Comparison of ENCODE assay signal across 26 mouse cellular contexts in genomic region chr3:55066666-55067023, GRCm38 (mm10). TPM values are rescaled to one million over a fixed set of nuclear protein-coding genes. Genes with fewer than 3 reads are reported as not detected.
DNase-seq lines count a peak whose midpoint lies in the region; ATAC-seq and TF ChIP-seq lines count a peak whose summit lies in the region.
"Had no signal": no experiment of that assay in that cellular context is flagged by ENCODE, and none has a peak within 500 bp of the region (broad histone marks: within the 10 kb centered on the region; RNA-seq: fewer than 3 reads in every experiment).

No protein-coding gene starts in this region.

- intact Hi-C loops in left cerebral cortex, postnatal 10 days (cut with DNase I): no loop called here

- no peak overlapping the region for H3K4me3 ChIP-seq in heart, embryonic 11.5 days (ENCODE audit: low read depth, low read length)
- H3K4me3 ChIP-seq in midbrain, embryonic 14.5 days (replicated peaks; ENCODE audit: low read depth, low read length): no peak overlapping the region
- H3K4me3 ChIP-seq in neural tube, embryonic 15.5 days (replicated peaks): no peak overlapping the region
- no peak overlapping the region for H3K4me3 ChIP-seq in liver, postnatal 0 days (ENCODE audit: low read depth, low read length)
- H3K4me3 ChIP-seq: intestine, embryonic 15.5 days had no signal

- H3K27me3 ChIP-seq in heart, embryonic 11.5 days (ENCODE audit: control insufficient read depth, insufficient read depth, low read length): peaks cover 3% of the 10 kb centered on the region; the same call in 1 of the 2 replicates
- no peaks in the 10 kb centered on the region for H3K27me3 ChIP-seq in midbrain, embryonic 14.5 days (ENCODE audit: control insufficient read depth, insufficient read depth, low read length)
- H3K27me3 ChIP-seq in neural tube, embryonic 15.5 days (replicated peaks): no peaks in the 10 kb centered on the region
- H3K27me3 ChIP-seq in liver, postnatal 0 days (ENCODE audit: insufficient read depth, low read length): no peaks in the 10 kb centered on the region
- H3K27me3 ChIP-seq: CH12.LX; intestine, embryonic 15.5 days had no signal

- WGBS in heart, embryonic 11.5 days (ENCODE audit: insufficient replicate concordance): 67% methylated on average over 12 of the region's 12 CpGs
- 37% methylated on average over 12 of the region's 12 CpGs for WGBS in midbrain, embryonic 14.5 days
- WGBS in neural tube, embryonic 15.5 days: 33% methylated on average over 12 of the region's 12 CpGs
- 66% methylated on average over 12 of the region's 12 CpGs for WGBS in liver, postnatal 0 days (ENCODE audit: insufficient replicate concordance)

- H3K9me3 ChIP-seq in heart, embryonic 11.5 days (replicated peaks; ENCODE audit: control insufficient read depth, low read length): no peaks in the 10 kb centered on the region
- H3K9me3 ChIP-seq in midbrain, embryonic 14.5 days (ENCODE audit: control insufficient read depth, low read length): no peaks in the 10 kb centered on the region
- no peaks in the 10 kb centered on the region for H3K9me3 ChIP-seq in neural tube, embryonic 15.5 days (replicated peaks)
- no peaks in the 10 kb centered on the region for H3K9me3 ChIP-seq in liver, postnatal 0 days (ENCODE audit: low read length)
- H3K9me3 ChIP-seq: G1E; intestine, embryonic 15.5 days had no signal

- H3K4me1 ChIP-seq in heart, embryonic 11.5 days (ENCODE audit: control insufficient read depth, insufficient read depth, low read length): no peaks in the 10 kb centered on the region
- H3K4me1 ChIP-seq in midbrain, embryonic 14.5 days (ENCODE audit: control insufficient read depth, insufficient read depth, low read length): 0 out of 2 replicates have a peak, but pooled peaks cover 2% of the 10 kb centered on the region
- peaks cover 9% of the 10 kb centered on the region; the same call in 1 of the 2 replicates for H3K4me1 ChIP-seq in neural tube, embryonic 15.5 days
- H3K4me1 ChIP-seq in liver, postnatal 0 days (ENCODE audit: insufficient read depth): no peaks in the 10 kb centered on the region
- H3K4me1 ChIP-seq: intestine, embryonic 15.5 days had no signal

- no peak overlapping the region for H3K4me2 ChIP-seq in heart, embryonic 11.5 days
- H3K4me2 ChIP-seq in midbrain, embryonic 14.5 days (ENCODE audit: low read length): 0 out of 2 replicates have a peak overlapping the region, but pooled peaks have one; percentile 17
- peak overlapping the region; percentile 9; the same call in 1 of the 2 replicates for H3K4me2 ChIP-seq in neural tube, embryonic 15.5 days
- no peak overlapping the region for H3K4me2 ChIP-seq in liver, postnatal 0 days (ENCODE audit: low read depth, low read length)
- H3K4me2 ChIP-seq: intestine, embryonic 15.5 days; liver, embryonic 11.5 days had no signal

- no peak overlapping the region for H3K27ac ChIP-seq in heart, embryonic 11.5 days (ENCODE audit: low read depth, low read length)
- H3K27ac ChIP-seq in midbrain, embryonic 14.5 days (replicated peaks; ENCODE audit: low read depth, low read length): peak overlapping the region; percentile 46
- H3K27ac ChIP-seq in neural tube, embryonic 15.5 days (replicated peaks): no peak overlapping the region
- no peak overlapping the region for H3K27ac ChIP-seq in liver, postnatal 0 days (ENCODE audit: low read depth)
- H3K27ac ChIP-seq: intestine, embryonic 15.5 days had no signal

- no peak overlapping the region for H3K9ac ChIP-seq in heart, embryonic 11.5 days (ENCODE audit: low read depth, low read length)
- H3K9ac ChIP-seq in midbrain, embryonic 14.5 days (replicated peaks; ENCODE audit: low read length): no peak overlapping the region
- no peak overlapping the region for H3K9ac ChIP-seq in neural tube, embryonic 15.5 days (replicated peaks)
- H3K9ac ChIP-seq in liver, postnatal 0 days (replicated peaks): no peak overlapping the region
- H3K9ac ChIP-seq: intestine, embryonic 15.5 days had no signal

- no peak for TF ChIP-seq CTCF in liver, postnatal 0 days (IDR thresholded peaks at IDR 0.05; ENCODE audit: low read depth)

- TF ChIP-seq EP300 in liver, postnatal 0 days (IDR thresholded peaks at IDR 0.05; ENCODE audit: low read depth): no peak

- no peaks in the 10 kb centered on the region for H3K36me3 ChIP-seq in heart, embryonic 11.5 days (ENCODE audit: control insufficient read depth, insufficient read depth, low read length)
- no peaks in the 10 kb centered on the region for H3K36me3 ChIP-seq in midbrain, embryonic 14.5 days (ENCODE audit: control insufficient read depth, insufficient read depth, low read length)
- H3K36me3 ChIP-seq in neural tube, embryonic 15.5 days: no peaks in the 10 kb centered on the region
- no peaks in the 10 kb centered on the region for H3K36me3 ChIP-seq in liver, postnatal 0 days (replicated peaks; ENCODE audit: insufficient read depth, low read length)
- H3K36me3 ChIP-seq: G1E; intestine, embryonic 15.5 days had no signal

- DNase-seq in heart, adult 11 months: peak; percentile 52
- peak; percentile 13 to 18 for DNase-seq in right cerebral cortex, postnatal 10 days (ENCODE audit: low spot score in 2 of 2)
- DNase-seq in right cerebral cortex, adult 18-20 months: no peak
- peak; percentile 33 for DNase-seq in midbrain, embryonic 14.5 days
- DNase-seq in left cerebral cortex, postnatal 10 days (ENCODE audit: extremely low spot score in 1 of 2, low spot score in 2 of 2): no peak
- no peak for DNase-seq in liver, postnatal 0 days
- DNase-seq: adrenal gland, postnatal 14 days; cerebellum, adult 9-10 months; heart, postnatal 4 days; kidney, adult 9 months; kidney, postnatal 14 days; lung, adult 18-20 months; lung, postnatal 14 days; right cerebral cortex, postnatal 25 days; spleen, adult 18-20 months had no signal

- no peak for ATAC-seq in heart, embryonic 11.5 days (replicated peaks; ENCODE audit: insufficient number of reproducible peaks, low FRiP score, low TSS enrichment)
- ATAC-seq in midbrain, embryonic 14.5 days (ENCODE audit: low FRiP score, low TSS enrichment): peak; percentile 40; the same call in 1 of the 2 replicates
- ATAC-seq in neural tube, embryonic 15.5 days (ENCODE audit: low FRiP score): peak; percentile 59; the same call in 1 of the 2 replicates
- no peak for ATAC-seq in liver, postnatal 0 days
- ATAC-seq: activated CD4-positive, CD25-positive, alpha-beta regulatory T cell, adult 4 months had no signal

RNA-seq across cellular contexts. Expression of gene Ccna1, which starts 11.3 kb away (rescaled TPM):
- polyA plus RNA-seq in heart, embryonic 11.5 days (2014; fragmentation: Nextera tagmentation; extraction: Ambion mirVana): 0.94 and 1.2 TPM in 2 replicates
- 1.1 and 2.2 TPM in 2 replicates for polyA plus RNA-seq in midbrain, embryonic 14.5 days (2014; fragmentation: Nextera tagmentation; extraction: Ambion mirVana)
- polyA plus RNA-seq in neural tube, embryonic 15.5 days (2015; fragmentation: Nextera tagmentation; extraction: Ambion mirVana): 0.37 and 0.41 TPM in 2 replicates
- total RNA-seq in left cerebral cortex, postnatal 10 days (2021): 1 to 10 TPM; 1.9 to 2.4 TPM
- not detected in 2 replicates for polyA plus RNA-seq in liver, postnatal 0 days (2015; fragmentation: Nextera tagmentation; extraction: Ambion mirVana)
- total RNA-seq: CH12.LX; G1E; gastrocnemius, adult 18-20 months; megakaryocyte progenitor cell, adult 5-6 weeks; monocyte, adult 5-6 weeks; neutrophil, adult 5-6 weeks had no signal
- polyA plus RNA-seq: activated CD4-positive, CD25-positive, alpha-beta regulatory T cell, adult 4 months; G1E had no signal

RNA-seq across cellular contexts. Expression of gene Spg20, which starts 45.3 kb away (rescaled TPM):
- polyA plus RNA-seq in heart, embryonic 11.5 days (2014; fragmentation: Nextera tagmentation; extraction: Ambion mirVana): 47.3 and 50.6 TPM in 2 replicates
- 11.8 and 16.4 TPM in 2 replicates for polyA plus RNA-seq in midbrain, embryonic 14.5 days (2014; fragmentation: Nextera tagmentation; extraction: Ambion mirVana)
- polyA plus RNA-seq in neural tube, embryonic 15.5 days (2015; fragmentation: Nextera tagmentation; extraction: Ambion mirVana): 14.4 and 20.0 TPM in 2 replicates
- 10 to 100 TPM; 13.6 to 20.2 TPM for total RNA-seq in left cerebral cortex, postnatal 10 days (2021)
- polyA plus RNA-seq in liver, postnatal 0 days (2015; fragmentation: Nextera tagmentation; extraction: Ambion mirVana): 7.9 and 10.6 TPM in 2 replicates

Comparison
In these comparisons a context has a peak if more than half of its experiments do, and no peak if none do; other contexts are left out.
1. DNase-seq: peak in heart, adult 11 months (single experiment), right cerebral cortex, postnatal 10 days (2 of 2) and midbrain, embryonic 14.5 days (single experiment); none in right cerebral cortex, adult 18-20 months (single experiment), left cerebral cortex, postnatal 10 days (0 of 2) and liver, postnatal 0 days (single experiment).
2. ATAC-seq: peak in midbrain, embryonic 14.5 days (single experiment) and neural tube, embryonic 15.5 days (single experiment); none in heart, embryonic 11.5 days (single experiment) and liver, postnatal 0 days (single experiment).
3. H3K4me2 ChIP-seq: peak in midbrain, embryonic 14.5 days (single experiment) and neural tube, embryonic 15.5 days (single experiment); none in heart, embryonic 11.5 days (single experiment) and liver, postnatal 0 days (single experiment).